Mouse (Mus musculus) yolk sac, embryonic 10.5 days (tissue): Measurements from ENCODE around the gene Ppp4c.

Experiments
- DNase-seq: peaks from one replicate; pipeline ENCODE4 v3.0.0-alpha.2; 2017; ENCODE audit warnings: low spot score

Ppp4c gene

GRCm38 (mm10) chr7:126802134-126802889, 10.0 kb upstream of the Ppp4c start:
- no peak for DNase-seq

GRCm38 (mm10) chr7:126801057-126801422, 8.7 kb upstream of the Ppp4c start:
- DNase-seq = no peak

GRCm38 (mm10) chr7:126800269-126801056, 8.2 kb upstream of the Ppp4c start:
- no peak for DNase-seq

- DNase-seq = no peak
These were observed 7.4 kb upstream of the Ppp4c start for GRCm38 (mm10) chr7:126799468-126800268.

GRCm38 (mm10) chr7:126799050-126799467, 6.8 kb upstream of the Ppp4c start:
- DNase-seq = peak; percentile 99

GRCm38 (mm10) chr7:126798127-126799049, 6.1 kb upstream of the Ppp4c start:
- DNase-seq = no peak

- no peak for DNase-seq
These were observed 5.3 kb upstream of the Ppp4c start, which contains the start of gene Fam57b for GRCm38 (mm10) chr7:126797411-126798126. TSS of gene Fam57b (plus strand) at chr7:126797668.

- DNase-seq = no peak
These were observed 4.1 kb upstream of the Ppp4c start for GRCm38 (mm10) chr7:126796350-126796932.

- DNase-seq = no peak
These were observed 3.4 kb upstream of the Ppp4c start for GRCm38 (mm10) chr7:126795387-126796317.

- no peak for DNase-seq
These were observed 1.9 kb upstream of the Ppp4c start for GRCm38 (mm10) chr7:126794271-126794605.

- no peak for DNase-seq
These were observed 1.4 kb upstream of the Ppp4c start for GRCm38 (mm10) chr7:126793456-126794270.

GRCm38 (mm10) chr7:126792721-126793443, 586 bp upstream of the Ppp4c start:
- no peak for DNase-seq

- no peak for DNase-seq
These were observed 3.2 kb downstream of the Ppp4c start for GRCm38 (mm10) chr7:126789141-126789540.

GRCm38 (mm10) chr7:126786142-126786541, 6.2 kb downstream of the Ppp4c start:
- DNase-seq = no peak

- no peak for DNase-seq
These were observed 7.2 kb downstream of the Ppp4c start for GRCm38 (mm10) chr7:126785056-126785455.

GRCm38 (mm10) chr7:126784469-126784868, 7.8 kb downstream of the Ppp4c start:
- DNase-seq = no peak

- no peak for DNase-seq
These were observed 9.6 kb downstream of the Ppp4c start for GRCm38 (mm10) chr7:126782693-126783092.
